Mouse (Mus musculus): ENCODE measurements at regions not wholly inside any gene's neighbourhood (a gene's known extent, or its start where the extent isn't known, plus 50 kb on each side); places are given as distances from the start of the nearest gene placed in this dataset.
"Not testable (repeated sequence)": the region's sequence is repeated elsewhere in the genome, so short reads cannot be mapped to it uniquely, and the experiment has no call there.

GRCm38 (mm10) chr14:52991328-52991665, 495.7 kb upstream of the Olfr1507 start:
- TF ChIP-seq CTCF, EP300 (IDR thresholded peaks at IDR 0.05; ENCODE audit: low read depth): not testable (repeated sequence)

All from heart, postnatal 0 days (tissue).